Mouse (Mus musculus): ENCODE results near the gene Zcchc8.
"Not testable (repeated sequence)": the region's sequence is repeated elsewhere in the genome, so short reads cannot be mapped to it uniquely, and the experiment has no call there.

Zcchc8 gene

DNA sequence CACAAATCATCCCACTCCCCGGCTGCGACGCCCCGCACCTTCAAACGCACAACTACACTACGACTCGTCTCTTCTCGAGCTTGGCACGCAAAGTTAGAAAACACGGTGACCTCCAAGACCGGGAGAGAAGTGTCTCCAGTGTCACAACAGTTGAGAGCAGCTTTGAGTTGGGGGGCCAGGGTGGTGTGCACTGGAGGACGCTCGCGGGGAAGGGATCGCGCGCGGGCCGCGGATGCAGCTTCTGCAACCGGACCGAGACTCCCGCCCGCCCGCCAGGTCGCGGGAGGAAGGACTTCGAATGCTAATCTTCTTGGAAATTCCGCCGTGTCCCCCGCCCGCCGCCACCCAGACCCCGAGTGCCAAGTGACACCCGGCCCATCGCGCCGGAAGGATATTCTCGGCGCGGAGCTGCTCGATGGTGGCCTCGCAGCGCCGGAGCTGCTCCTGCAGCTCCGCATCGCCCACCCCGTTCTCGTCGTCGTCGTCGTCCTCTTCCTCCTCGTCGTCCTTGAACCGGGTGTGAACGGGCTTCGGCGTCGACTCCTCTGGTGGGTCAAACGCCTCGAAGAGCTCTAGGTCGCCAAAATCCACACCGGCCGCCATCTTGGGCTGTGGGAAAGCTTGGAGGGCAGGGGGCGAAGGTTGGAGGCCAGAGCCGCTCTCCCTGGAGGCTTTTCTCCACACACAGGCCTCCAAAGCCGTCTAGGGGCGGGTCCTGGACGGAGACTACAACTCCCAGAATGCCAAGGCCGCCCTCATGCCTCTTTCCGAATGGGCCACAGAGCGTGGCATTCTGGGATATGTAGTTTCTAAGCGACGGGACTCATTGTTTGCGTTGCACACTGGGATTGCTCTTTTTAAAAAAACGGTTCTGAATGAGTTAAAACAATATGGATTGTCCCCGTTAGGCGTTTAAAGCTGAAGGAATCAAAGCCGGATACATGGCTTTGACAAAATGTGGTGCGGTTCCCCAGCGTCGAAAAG lies at the start of gene Zcchc8:
Zcchc8 (minus strand) TSS at position 773 of the 984 bp plus-strand sequence.
- DNase-seq (ENCODE audit: inconsistent age in 2 of 2, low spot score in 1 of 2) = peak; percentile 96 to 98

DNA sequence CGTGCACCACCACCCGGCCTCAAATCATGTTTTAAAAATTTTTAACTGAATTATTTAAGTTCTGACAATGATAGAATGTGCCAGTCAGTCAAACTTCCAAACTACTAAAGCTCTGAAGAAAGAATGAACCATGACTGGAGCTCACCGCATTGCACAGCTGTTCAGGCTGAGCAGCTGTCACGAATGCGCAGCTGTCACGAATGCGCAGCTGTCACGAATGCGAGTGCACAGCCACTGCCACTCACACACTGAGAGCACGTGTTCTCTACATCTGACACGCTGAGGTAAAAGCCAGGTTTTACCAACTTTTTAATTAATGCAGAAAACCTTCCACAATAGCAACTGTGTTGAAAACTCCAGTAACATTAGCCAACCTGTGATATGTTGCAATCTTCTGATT lies 45.6 kb upstream of the Zcchc8 start:
- DNase-seq (ENCODE audit: inconsistent age in 2 of 2, low spot score in 1 of 2) = not testable (repeated sequence)

DNA sequence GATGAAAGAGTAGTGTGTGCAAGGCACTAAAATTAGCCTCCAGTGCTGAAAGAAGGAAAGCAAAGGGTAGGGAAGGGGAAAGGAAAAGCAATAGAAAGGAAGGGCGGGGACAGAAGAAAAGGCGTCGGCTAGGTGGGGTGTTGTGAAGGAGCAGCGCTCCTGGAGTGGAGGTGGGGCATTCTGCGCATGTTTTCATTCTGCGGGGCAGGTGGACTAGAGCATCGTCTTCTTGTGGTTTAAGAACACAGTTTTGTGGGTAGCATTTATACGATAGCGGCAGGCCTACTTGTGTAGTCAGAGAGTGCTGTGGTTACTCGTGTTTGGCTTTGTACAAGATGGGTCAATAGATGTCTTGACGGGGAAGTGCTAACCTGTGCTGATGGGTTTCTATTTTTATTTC lies 44.6 kb upstream of the Zcchc8 start:
- DNase-seq (ENCODE audit: inconsistent age in 2 of 2, low spot score in 1 of 2) = no peak

- peak; percentile 99 to 100 for DNase-seq (ENCODE audit: inconsistent age in 2 of 2, low spot score in 1 of 2)
Measured at GRCm38 (mm10) chr5:123749065-123750064, 28.5 kb upstream of the Zcchc8 start, which contains the start of the genes Rsrc2 and Kntc1. Gene Rsrc2 (minus strand): TSS chr5:123749414. Gene Kntc1 (plus strand): TSS chr5:123749716.

- DNase-seq (ENCODE audit: inconsistent age in 2 of 2, low spot score in 1 of 2) = peak in 1 of 2 experiments; percentile 59
Measured at GRCm38 (mm10) chr5:123748339-123749064, 27.6 kb upstream of the Zcchc8 start.

DNA sequence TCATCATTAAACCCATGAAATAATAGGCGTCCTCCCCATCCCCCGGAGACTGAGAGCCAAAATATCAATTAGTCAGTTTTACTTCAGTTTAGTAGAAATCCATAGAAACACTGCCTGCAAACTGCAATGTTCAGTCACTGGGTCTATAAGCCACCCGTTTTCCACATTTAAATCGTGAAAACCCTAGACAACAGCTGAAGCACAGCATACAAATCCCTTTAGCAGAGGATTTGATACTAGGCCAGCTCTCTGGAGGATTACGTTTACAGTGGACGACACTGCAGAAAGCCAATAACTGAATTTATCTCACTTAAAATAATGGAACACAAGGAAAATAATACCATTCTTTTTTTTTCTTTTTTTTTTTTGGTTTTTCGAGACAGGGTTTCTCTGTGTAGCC lies 26.7 kb upstream of the Zcchc8 start:
- DNase-seq (ENCODE audit: inconsistent age in 2 of 2, low spot score in 1 of 2) = no peak

GRCm38 (mm10) chr5:123746253-123746652 lies 25.4 kb upstream of the Zcchc8 start:
- peak in 1 of 2 experiments; percentile 42 for DNase-seq (ENCODE audit: inconsistent age in 2 of 2, low spot score in 1 of 2)

DNA sequence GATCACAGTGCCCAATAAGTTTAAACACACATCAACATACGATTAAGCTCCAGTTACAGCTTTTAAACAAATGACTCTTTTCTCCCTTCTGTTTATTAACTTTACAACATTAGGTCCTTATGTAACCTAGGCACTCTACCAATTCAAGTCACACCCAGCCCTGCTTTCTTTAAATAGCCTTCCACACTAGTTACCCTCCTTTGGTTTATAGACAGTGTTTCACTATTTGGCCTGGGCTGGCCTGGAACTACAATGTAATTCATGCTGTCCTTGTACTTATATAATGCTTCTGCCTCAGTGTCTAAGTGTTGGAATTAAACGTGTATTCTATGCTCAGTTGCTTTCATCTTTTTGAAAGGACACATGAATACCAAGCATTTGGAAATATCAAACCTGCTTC lies 23.5 kb upstream of the Zcchc8 start:
- DNase-seq (ENCODE audit: inconsistent age in 2 of 2, low spot score in 1 of 2) = no peak

DNA sequence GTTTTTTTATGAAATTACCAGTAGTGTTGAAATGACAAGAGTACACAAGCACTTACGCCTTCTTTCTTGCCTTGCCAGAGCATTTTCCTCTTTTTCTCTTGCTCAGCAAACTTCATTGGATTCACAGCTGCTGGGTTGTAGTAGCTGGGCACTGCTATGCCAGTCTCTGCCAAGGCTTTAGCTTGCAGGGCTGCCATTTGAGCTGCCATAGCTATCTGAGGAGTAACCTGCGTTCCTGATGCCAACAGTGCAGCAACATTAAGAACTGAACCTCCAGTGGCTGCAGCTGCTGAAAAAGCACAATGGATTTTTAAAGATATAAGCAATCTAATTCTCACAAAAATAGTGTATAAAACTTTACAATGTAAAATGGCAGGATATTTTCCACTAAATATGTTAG lies 10.1 kb upstream of the Zcchc8 start:
- no peak for DNase-seq (ENCODE audit: inconsistent age in 2 of 2, low spot score in 1 of 2)

GRCm38 (mm10) chr5:123723816-123724215 lies 2.9 kb upstream of the Zcchc8 start:
- DNase-seq (ENCODE audit: inconsistent age in 2 of 2, low spot score in 1 of 2) = not testable (repeated sequence)

GRCm38 (mm10) chr5:123714622-123715021 lies 6.3 kb downstream of the Zcchc8 start:
- DNase-seq (ENCODE audit: inconsistent age in 2 of 2, low spot score in 1 of 2) = no peak

DNA sequence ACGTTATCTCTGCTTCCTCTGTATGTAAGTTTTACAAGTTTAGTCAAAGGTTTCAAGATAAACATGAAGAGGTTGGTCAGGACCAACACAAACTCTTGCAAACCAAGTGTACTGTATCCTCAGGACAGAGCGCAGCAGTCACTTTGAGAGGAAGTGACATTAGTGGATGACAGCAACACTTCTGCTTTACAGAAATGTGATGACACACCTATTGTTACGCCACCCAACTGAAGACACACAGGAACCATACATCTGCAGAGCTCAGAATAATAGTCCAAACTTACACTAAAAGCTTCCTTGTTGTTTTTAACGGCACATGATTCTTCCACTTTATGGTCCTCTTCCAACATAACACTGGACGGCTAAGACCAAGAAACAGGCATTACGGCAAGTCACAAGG lies 7.1 kb downstream of the Zcchc8 start:
- DNase-seq (ENCODE audit: inconsistent age in 2 of 2, low spot score in 1 of 2) = no peak

- DNase-seq (ENCODE audit: inconsistent age in 2 of 2, low spot score in 1 of 2) = no peak
Measured at GRCm38 (mm10) chr5:123709571-123709970, 11.3 kb downstream of the Zcchc8 start.

- DNase-seq (ENCODE audit: inconsistent age in 2 of 2, low spot score in 1 of 2) = no peak
Measured at GRCm38 (mm10) chr5:123708598-123708997, 12.3 kb downstream of the Zcchc8 start.

DNA sequence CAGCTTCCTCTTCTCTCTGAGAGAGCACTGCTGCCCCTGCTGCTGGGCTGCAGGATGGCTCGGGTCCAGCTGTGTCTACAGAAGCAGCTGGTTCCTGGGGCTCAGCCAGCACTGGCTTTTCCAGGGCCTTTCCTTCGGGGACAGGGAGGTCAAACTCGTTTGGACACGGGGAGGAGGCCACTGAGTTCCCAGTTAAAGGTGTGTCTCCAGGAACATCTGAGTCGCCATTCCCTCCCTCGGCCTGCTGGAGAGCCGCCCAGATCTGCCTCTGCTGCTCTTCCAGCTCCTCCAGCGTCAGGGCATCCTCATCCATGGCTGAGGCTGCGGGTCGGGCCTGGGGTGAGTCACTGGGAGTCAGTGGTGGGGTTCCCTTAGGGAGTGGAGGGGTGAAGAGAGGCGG lies 20.3 kb downstream of the Zcchc8 start:
- peak; percentile 53 to 77 for DNase-seq (ENCODE audit: inconsistent age in 2 of 2, low spot score in 1 of 2)

DNA sequence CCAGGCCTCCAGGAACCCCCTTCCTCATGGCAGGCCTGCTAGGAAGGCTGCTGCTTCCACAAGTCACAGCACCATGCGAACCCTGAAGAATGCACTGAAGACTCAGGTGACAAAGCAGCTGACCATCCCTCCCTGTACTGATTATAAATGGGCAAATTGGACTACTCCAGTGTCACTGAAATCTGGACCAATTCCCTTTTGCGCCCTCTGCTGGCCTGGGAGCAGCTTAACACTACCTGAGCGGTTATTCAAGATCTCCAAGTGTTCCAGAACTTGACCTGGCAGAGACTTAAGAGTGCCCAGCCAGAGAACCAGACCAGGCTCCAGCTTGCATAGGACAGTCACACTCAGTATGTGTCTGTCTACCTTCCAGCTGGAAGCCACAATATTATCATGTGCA lies 21.7 kb downstream of the Zcchc8 start:
- DNase-seq (ENCODE audit: inconsistent age in 2 of 2, low spot score in 1 of 2) = peak; percentile 75 to 91

- DNase-seq (ENCODE audit: inconsistent age in 2 of 2, low spot score in 1 of 2) = peak in 1 of 2 experiments; percentile 47
Measured at GRCm38 (mm10) chr5:123696961-123697360, 23.9 kb downstream of the Zcchc8 start.

DNA sequence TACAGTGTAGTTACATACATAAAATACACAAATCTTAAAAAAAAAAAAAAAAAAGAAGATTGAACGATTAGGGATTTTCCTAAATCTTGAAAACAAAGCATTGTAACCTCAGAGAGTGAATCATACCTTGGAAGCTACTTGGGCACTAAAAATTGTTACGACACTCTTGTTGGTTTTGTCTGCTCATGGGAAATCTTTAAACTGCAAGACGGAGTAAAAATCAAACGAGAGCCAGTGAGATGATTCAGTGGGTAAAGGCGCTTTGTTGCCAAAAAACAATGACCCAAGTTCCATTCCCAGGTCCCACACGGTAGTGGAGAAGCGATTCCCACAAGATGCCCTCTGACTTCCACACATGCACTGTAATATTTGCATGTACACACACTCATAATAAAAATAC lies 24.7 kb downstream of the Zcchc8 start:
- peak in 1 of 2 experiments; percentile 67 for DNase-seq (ENCODE audit: inconsistent age in 2 of 2, low spot score in 1 of 2)

DNA sequence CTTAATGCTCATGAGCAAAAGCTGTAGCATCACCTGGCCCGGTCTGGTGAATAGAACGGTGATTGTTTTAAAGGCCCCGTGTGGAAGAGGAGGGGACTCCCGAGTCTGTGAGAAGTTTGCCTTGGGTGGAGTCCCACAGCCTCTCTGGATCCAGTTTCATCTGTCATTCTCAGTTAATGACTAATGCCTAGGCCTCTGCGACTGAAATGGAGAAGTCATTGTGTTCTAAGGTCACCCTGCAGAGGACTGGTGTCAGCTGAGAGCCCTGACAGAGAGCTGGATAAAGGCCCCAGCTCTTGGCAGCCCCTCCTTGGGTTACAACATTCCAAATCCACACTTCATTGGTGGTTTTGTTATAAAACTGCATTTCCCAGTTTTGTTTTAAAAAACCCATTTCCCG lies 26.4 kb downstream of the Zcchc8 start:
- DNase-seq (ENCODE audit: inconsistent age in 2 of 2, low spot score in 1 of 2) = peak; percentile 47 to 78
